ENCODE assay signal across 9 mouse cellular contexts in genomic region chr14:73383746-73384145, GRCm38 (mm10). TPM values are rescaled to one million over a fixed set of nuclear protein-coding genes. Genes with fewer than 3 reads are reported as not detected.
DNase-seq lines count a peak whose midpoint lies in the region; ATAC-seq and TF ChIP-seq lines count a peak whose summit lies in the region.
"Had no signal": no experiment of that assay in that cellular context is flagged by ENCODE, and none has a peak within 500 bp of the region (broad histone marks: within the 10 kb centered on the region; RNA-seq: fewer than 3 reads in every experiment).

No protein-coding gene starts in this region.

- intact Hi-C loops in heart, postnatal 25 days (cut with DNase I), result loop anchor here (2.0 to 10.0 kb wide), 4 partner anchors 36 to 139 kb away; no protein-coding TSS in a partner anchor

- no peak for ATAC-seq in heart, embryonic 11.5 days (replicated peaks; ENCODE audit: insufficient number of reproducible peaks, low FRiP score, low TSS enrichment)
- no peak for ATAC-seq in forebrain, embryonic 15.5 days (replicated peaks)
- ATAC-seq in liver, embryonic 14.5 days (ENCODE audit: insufficient read depth), result no peak

- no peak for TF ChIP-seq EP300 in liver, embryonic 14.5 days (IDR thresholded peaks at IDR 0.05; ENCODE audit: low read depth)

- 42% methylated on average over 2 of the region's 2 CpGs for WGBS in heart, embryonic 11.5 days (ENCODE audit: insufficient replicate concordance)
- WGBS in forebrain, embryonic 15.5 days, result 33% methylated on average over 2 of the region's 2 CpGs
- 22% methylated on average over 2 of the region's 2 CpGs for WGBS in liver, embryonic 14.5 days (ENCODE audit: insufficient replicate concordance)

- no peaks in the 10 kb centered on the region for H3K36me3 ChIP-seq in heart, embryonic 11.5 days (ENCODE audit: control insufficient read depth, insufficient read depth, low read length)
- H3K36me3 ChIP-seq in E14TG2a.4 (ENCODE audit: insufficient read depth, low read length), result peaks cover 5% of the 10 kb centered on the region
- H3K36me3 ChIP-seq in forebrain, embryonic 15.5 days, result peaks cover 2% of the 10 kb centered on the region; the same call in 1 of the 2 replicates
- peaks cover 21% of the 10 kb centered on the region for H3K36me3 ChIP-seq in liver, embryonic 14.5 days (replicated peaks; ENCODE audit: control insufficient read depth, insufficient read depth, low read depth)

- TF ChIP-seq CTCF in E14TG2a.4 (conservative IDR thresholded peaks at IDR 0.05; ENCODE audit: low read length), result no peak
- TF ChIP-seq CTCF in liver, embryonic 14.5 days (IDR thresholded peaks at IDR 0.05; ENCODE audit: low read depth), result no peak

- no peak overlapping the region for H3K9ac ChIP-seq in heart, embryonic 11.5 days (ENCODE audit: low read depth, low read length)
- peak overlapping the region; percentile 100 for H3K9ac ChIP-seq in forebrain, embryonic 15.5 days (replicated peaks)
- peak overlapping the region; percentile 96 for H3K9ac ChIP-seq in liver, embryonic 14.5 days (replicated peaks)

- no peaks in the 10 kb centered on the region for H3K27me3 ChIP-seq in heart, embryonic 11.5 days (ENCODE audit: control insufficient read depth, insufficient read depth, low read length)
- no peaks in the 10 kb centered on the region for H3K27me3 ChIP-seq in E14TG2a.4 (ENCODE audit: insufficient read depth, low read length)
- no peaks in the 10 kb centered on the region for H3K27me3 ChIP-seq in forebrain, embryonic 15.5 days
- H3K27me3 ChIP-seq in liver, embryonic 14.5 days (ENCODE audit: control insufficient read depth, insufficient read depth, low read length), result no peaks in the 10 kb centered on the region

- no peaks in the 10 kb centered on the region for H3K9me3 ChIP-seq in heart, embryonic 11.5 days (replicated peaks; ENCODE audit: control insufficient read depth, low read length)
- H3K9me3 ChIP-seq in E14TG2a.4 (ENCODE audit: low read length), result peaks cover 3% of the 10 kb centered on the region; the same call in 1 of the 2 replicates
- no peaks in the 10 kb centered on the region for H3K9me3 ChIP-seq in forebrain, embryonic 15.5 days
- no peaks in the 10 kb centered on the region for H3K9me3 ChIP-seq in liver, embryonic 14.5 days (ENCODE audit: control insufficient read depth, low read length)

- H3K4me1 ChIP-seq in heart, embryonic 11.5 days (ENCODE audit: control insufficient read depth, insufficient read depth, low read length), result peaks cover 10% of the 10 kb centered on the region; the same call in 1 of the 2 replicates
- H3K4me1 ChIP-seq in E14TG2a.4 (replicated peaks; ENCODE audit: low read depth, low read length), result peaks cover 54% of the 10 kb centered on the region
- peaks cover 43% of the 10 kb centered on the region for H3K4me1 ChIP-seq in forebrain, embryonic 15.5 days
- peaks cover 35 to 42% of the 10 kb centered on the region in 2 experiments for H3K4me1 ChIP-seq in liver, embryonic 14.5 days (replicated peaks; ENCODE audit: control insufficient read depth in 2 of 2, insufficient read depth in 2 of 2, low read length in 1 of 2)

- H3K4me2 ChIP-seq in heart, embryonic 11.5 days, result peak overlapping the region; percentile 69
- peak overlapping the region; percentile 59 for H3K4me2 ChIP-seq in forebrain, embryonic 15.5 days (replicated peaks)
- peak overlapping the region; percentile 84 for H3K4me2 ChIP-seq in liver, embryonic 14.5 days (ENCODE audit: low read depth)

- no peak overlapping the region for H3K27ac ChIP-seq in heart, embryonic 11.5 days (ENCODE audit: low read depth, low read length)
- H3K27ac ChIP-seq in forebrain, embryonic 15.5 days (replicated peaks), result 0 out of 2 replicates have a peak overlapping the region, but pooled peaks have one; percentile 43
- peak overlapping the region; percentile 79 for H3K27ac ChIP-seq in liver, embryonic 14.5 days

- no peak for DNase-seq in heart, postnatal 25 days (ENCODE audit: low spot score)
- no peak for DNase-seq in liver, embryonic 14.5 days (ENCODE audit: low read depth in 3 of 3, low spot score in 3 of 3)
- DNase-seq in adrenal gland, postnatal 36 days, result no peak
- no peak for DNase-seq in left cerebral cortex, adult 9 months (ENCODE audit: low spot score in 2 of 2)
- DNase-seq in gastrocnemius, postnatal 25 days, result no peak
- DNase-seq: kidney, adult 18-20 months had no signal

- peak overlapping the region; percentile 20 for H3K4me3 ChIP-seq in heart, embryonic 11.5 days (ENCODE audit: low read depth, low read length)
- peak overlapping the region; percentile 92; the same call in 1 of the 2 replicates for H3K4me3 ChIP-seq in E14TG2a.4 (replicated peaks; ENCODE audit: low read length)
- H3K4me3 ChIP-seq in forebrain, embryonic 15.5 days, result peak overlapping the region; percentile 99
- H3K4me3 ChIP-seq in liver, embryonic 14.5 days (ENCODE audit: insufficient read depth in 1 of 2, low read depth in 2 of 2, low read length in 2 of 2), result peak overlapping the region; percentile 92 to 95; a peak in 3 of 4 replicates

RNA-seq across cellular contexts. Expression of gene Itm2b, which starts 1.3 kb away (rescaled TPM):
- polyA plus RNA-seq in heart, embryonic 11.5 days (2014; fragmentation: Nextera tagmentation; extraction: Ambion mirVana), result 513 and 567 TPM in 2 replicates
- total RNA-seq in heart, postnatal 25 days (2021), result 100 to 1,000 TPM; 627 to 640 TPM
- 640 and 665 TPM in 2 replicates for polyA plus RNA-seq in forebrain, embryonic 15.5 days (2015; fragmentation: Nextera tagmentation; extraction: Ambion mirVana)
- polyA plus RNA-seq in liver, embryonic 14.5 days (2012; rRNA removed), result 203 and 206 TPM in 2 replicates
- 396 and 431 TPM in 2 replicates for polyA plus RNA-seq in liver, embryonic 14.5 days (2014; fragmentation: Nextera tagmentation; extraction: Ambion mirVana)
- 1,000 to 10,000 TPM in 1 of 2 experiments, 100 to 1,000 TPM in 1; 995 to 1,086 TPM for total RNA-seq in adrenal gland, postnatal 36 days (2021)
- 100 to 1,000 TPM; 244 to 301 TPM for total RNA-seq in gastrocnemius, postnatal 25 days (2021)

RNA-seq across cellular contexts. Expression of gene Rb1, which starts 58.1 kb away (rescaled TPM):
- 15.6 and 18.1 TPM in 2 replicates for polyA plus RNA-seq in heart, embryonic 11.5 days (2014; fragmentation: Nextera tagmentation; extraction: Ambion mirVana)
- 10 to 100 TPM; 16.4 to 18.7 TPM for total RNA-seq in heart, postnatal 25 days (2021)
- polyA plus RNA-seq in forebrain, embryonic 15.5 days (2015; fragmentation: Nextera tagmentation; extraction: Ambion mirVana), result 19.4 and 32.5 TPM in 2 replicates
- polyA plus RNA-seq in liver, embryonic 14.5 days (2012; rRNA removed), result 11.6 and 15.4 TPM in 2 replicates
- 22.1 and 30.2 TPM in 2 replicates for polyA plus RNA-seq in liver, embryonic 14.5 days (2014; fragmentation: Nextera tagmentation; extraction: Ambion mirVana)
- total RNA-seq in adrenal gland, postnatal 36 days (2021), result 10 to 100 TPM; 20.4 to 21.6 TPM
- total RNA-seq in gastrocnemius, postnatal 25 days (2021), result 10 to 100 TPM; 13.8 to 17.7 TPM

Comparison
In these comparisons a context has a peak if more than half of its experiments do, and no peak if none do; other contexts are left out.
1. H3K4me3 ChIP-seq: peak in every context shown above with its lines; median percentile 99 in forebrain, embryonic 15.5 days; 94 in liver, embryonic 14.5 days; 92 in E14TG2a.4; 20 in heart, embryonic 11.5 days.